Mouse (Mus musculus) kidney, adult 9 months (tissue): ENCODE results near the gene Aste1.

Experiments used
- DNase-seq: peaks from one replicate; pipeline ENCODE4 v3.0.0; 2022

Gene Aste1

DNA sequence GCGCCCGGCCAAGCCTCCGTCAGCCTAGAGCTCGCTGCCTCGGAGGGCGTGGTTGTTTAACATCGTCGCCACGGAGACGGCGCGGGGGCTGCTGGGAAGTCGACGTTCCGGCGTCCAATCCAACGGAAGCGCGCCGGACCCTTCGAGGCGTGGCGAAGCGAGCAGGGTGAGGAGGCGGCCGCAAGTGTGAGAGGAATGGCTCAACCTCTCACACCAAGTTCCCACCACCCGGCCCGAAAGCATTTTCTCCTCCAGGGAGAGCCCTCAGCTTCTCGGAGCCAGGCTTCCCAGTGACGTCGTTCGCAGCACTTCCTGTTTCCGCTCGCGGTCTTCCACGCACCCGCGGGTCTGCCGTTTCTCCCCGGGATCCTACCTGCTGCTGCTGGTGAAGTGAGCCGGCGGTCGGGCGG, at the start of gene Aste1, which contains the start of gene Nek11:
Aste1 (plus strand) TSS at position 175 of the 410 bp plus-strand sequence.
Nek11 (minus strand) TSS at position 307 of the 410 bp plus-strand sequence.
- peak; percentile 95 for DNase-seq

DNA sequence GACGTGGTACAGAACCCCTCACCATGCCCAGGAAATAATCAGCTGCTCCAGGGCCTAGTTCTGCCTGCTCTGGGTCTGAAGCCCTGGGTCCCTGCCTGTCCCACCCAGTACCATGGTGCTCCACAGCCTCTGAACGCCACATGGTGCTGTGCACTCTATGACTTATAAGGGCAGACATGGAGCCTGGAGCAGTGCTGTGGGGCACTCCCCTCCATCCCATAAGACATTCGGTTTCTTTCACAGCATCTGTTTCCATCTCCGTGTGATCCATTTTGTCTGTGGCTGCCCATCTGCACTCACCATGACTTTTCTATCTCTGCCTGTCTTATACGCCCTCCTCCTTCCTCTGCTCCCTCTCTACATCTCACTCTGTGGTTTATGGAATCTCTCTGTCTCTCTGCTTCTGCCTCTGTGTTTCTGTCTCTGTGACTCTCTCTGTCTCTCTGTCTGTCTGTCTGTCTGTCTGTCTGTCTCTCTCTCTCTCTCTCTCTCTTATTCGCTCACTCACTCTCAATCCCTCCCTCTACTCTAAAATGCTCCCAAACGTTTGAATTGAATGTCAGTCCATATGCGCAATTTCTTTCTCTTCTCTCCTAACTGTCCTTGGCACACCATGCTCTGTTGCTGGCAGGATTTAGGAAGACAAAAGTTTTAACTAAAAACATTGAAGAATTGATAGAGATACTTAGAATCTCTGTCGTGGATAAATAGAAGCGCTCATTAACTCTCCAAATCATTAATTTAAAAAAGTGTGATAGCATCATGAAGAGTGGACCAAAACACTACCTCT, 46.8 kb upstream of the Aste1 start:
- DNase-seq = no peak

DNA sequence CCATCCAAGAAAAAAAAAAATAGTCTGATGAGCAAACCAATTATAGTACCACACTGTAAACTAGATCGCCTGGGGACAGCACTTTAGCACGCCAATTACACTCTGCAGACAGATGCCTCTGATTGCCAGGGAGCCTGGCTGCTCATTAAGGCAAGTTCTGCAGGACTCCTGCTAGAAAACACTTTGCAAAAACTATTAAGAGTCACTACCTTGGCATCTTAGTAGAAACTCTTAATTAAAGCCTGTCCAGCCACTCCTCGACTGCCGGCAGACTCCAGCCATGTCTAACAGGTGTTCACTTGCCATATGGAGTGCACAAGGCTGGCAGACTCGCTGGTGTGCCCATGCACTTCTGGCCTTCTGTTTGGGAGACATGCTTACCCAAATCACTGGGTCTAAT, 46.2 kb upstream of the Aste1 start:
- no peak for DNase-seq

DNA sequence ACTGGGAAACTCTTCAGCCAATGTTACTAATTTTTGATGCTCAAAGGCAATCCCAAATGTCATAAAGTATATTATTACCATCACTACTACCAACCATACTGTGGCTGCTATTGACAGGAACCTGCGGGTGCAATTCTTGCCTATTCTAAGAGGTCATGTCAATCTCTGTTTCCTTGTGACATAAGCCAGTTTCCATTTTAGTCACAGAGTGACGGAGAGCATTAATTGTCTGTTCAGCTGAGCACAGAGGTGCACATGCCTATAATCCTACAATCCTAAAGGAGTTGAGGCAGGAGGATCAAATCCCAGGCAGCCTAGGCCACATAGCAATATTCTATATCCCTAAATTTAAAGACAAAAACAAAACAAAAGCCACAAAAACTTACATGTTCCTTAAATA, 33.0 kb upstream of the Aste1 start:
- DNase-seq = no peak

DNA sequence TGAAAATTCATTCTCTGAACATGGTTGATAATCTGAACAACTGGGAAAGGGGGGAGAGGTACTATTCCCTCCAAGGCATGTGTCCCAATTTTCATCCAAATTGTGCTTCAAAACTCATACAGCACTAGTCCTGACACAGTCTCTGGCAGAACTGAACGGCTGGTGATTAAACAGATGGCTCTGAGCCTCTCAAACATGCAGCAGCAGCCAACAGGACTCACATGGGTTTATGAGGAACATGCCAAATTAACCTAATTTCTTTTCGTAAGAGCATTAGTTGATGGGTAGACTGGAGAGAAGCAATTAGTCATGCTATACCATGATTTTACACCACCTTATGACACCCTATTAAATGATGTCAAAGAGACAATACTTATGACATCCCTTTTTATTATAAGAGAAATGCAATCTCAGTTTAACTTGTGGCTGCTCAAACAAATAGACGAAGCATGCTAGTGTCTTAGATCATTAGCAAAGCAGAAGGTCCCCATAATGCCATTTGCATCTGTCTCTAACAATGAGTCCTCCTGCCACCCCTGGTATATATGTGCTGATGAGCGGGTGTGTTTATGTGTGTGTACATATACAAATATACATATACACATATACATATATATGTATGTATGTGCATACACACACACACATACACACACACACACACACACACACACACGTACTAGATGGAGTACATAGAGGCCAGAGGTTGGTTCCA, 31.5 kb upstream of the Aste1 start:
- no peak for DNase-seq

DNA sequence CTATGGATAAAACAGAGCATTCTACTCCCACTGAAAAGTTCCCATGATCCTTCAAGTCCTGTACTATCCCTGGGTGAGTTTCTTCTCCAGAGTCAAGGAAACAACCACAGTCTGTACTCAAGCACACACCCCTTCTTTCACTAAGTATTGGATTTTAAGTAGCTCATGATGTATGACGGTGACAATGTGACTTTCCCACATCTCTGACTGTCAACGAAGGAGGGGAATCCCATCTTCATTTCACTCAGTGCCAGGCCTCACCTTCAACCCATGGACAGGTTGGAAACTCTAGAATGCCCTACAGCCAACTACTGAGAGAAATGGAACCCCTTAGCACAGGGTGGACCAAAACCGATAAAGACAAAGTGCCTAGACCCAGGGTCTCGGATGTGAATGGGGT, 29.0 kb upstream of the Aste1 start:
- DNase-seq = no peak

DNA sequence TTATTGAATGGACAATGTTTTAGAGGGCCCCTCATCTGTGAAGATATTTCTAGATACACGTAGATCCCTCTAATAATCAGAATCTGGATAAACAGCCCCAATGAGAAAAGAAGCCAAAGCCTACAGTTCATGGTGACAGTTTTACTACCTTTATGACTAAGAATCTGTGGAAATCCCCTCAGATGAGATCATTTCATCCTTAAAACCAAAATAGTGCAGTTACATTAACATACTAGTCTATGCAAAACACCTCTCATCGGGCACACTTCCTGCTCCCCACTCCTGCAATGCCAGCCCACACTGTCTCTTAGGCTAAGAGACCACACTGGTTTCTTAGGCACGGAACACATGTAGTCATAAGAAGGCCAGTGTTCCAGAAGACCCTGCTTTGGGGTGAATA, 26.6 kb upstream of the Aste1 start:
- DNase-seq = no peak

DNA sequence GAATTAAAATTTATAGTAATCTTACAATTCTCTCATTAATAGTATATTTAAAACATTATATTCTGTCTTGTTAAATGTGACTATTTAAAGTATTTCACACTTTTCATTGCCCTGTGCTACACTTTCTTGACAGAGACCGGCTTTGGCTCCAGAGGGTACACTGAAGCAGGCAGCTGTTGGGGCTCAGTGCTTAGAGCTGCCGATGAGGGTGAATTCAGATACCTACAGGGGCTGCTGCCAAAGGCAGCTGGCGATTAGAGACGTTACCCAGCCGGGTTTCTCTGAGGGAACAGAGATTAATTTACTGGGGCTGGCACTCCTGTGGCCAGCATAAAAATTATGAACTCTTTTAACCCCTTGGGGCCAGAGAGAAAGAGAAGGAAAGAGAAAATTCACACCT, 20.8 kb upstream of the Aste1 start:
- DNase-seq = no peak

DNA sequence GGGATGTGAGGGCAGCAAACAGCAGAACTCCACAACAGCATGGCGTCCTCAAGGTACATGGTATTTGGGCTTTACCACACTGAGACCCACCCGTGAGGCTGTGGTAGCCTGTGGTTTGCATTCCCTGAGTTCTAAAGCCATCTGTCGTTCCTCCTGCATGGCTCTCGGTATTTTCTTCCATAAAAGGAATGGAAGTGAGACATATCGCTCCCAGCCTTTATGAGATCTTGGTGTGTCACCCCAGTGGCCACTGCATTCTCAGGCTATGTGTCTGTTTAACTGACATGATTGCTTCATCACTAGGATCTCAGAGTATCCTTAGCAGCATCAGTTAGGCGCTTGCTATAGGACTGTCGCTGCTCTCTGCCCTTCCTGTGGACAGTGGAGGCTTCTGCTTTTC, 18.8 kb upstream of the Aste1 start:
- no peak for DNase-seq

DNA sequence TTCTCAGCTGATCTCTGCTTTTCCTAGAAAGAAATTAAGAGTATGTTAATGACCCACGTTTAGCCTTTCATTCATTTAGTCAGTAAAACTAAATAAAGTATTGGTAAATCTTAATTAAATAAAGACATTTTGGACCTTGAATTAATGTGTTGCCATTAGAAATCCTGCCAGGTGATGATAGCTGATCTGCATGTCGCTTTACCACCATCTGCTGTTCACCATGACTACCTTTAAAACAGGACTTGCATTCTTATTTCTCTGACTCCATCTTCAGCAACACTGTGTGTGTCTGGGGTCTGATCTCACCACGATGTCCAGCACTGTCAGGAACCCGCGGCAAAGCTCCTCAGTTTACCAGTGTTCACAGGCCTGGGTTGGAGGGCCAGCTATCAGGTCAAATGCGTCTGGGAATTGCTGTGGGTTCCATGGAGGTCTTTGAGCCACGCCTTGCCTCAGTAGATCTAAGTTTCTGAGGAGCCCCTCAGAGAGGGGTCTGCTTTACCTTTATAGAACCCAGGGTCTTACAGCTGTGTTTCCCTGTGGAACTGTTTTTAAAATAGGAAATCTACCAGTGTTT, 18.1 kb upstream of the Aste1 start:
- no peak for DNase-seq

DNA sequence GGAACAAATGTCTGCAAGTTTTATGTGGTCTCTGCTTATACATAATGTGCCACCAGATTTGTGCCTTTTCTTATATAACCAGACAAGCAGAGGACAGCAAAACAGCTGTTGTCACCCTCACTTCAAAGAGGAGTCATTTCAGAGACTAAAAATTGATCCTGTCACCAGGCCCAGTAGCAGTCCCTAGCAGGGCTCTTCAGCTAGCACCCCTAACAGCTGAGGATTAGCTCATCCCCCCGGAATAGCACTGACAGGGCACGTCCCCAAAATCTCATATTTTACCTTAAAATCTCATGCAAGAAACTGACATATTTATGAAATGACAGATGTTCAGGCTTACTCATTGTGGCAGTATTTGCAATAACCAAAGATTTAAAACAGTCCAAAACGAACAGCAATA, 17.6 kb upstream of the Aste1 start:
- no peak for DNase-seq

DNA sequence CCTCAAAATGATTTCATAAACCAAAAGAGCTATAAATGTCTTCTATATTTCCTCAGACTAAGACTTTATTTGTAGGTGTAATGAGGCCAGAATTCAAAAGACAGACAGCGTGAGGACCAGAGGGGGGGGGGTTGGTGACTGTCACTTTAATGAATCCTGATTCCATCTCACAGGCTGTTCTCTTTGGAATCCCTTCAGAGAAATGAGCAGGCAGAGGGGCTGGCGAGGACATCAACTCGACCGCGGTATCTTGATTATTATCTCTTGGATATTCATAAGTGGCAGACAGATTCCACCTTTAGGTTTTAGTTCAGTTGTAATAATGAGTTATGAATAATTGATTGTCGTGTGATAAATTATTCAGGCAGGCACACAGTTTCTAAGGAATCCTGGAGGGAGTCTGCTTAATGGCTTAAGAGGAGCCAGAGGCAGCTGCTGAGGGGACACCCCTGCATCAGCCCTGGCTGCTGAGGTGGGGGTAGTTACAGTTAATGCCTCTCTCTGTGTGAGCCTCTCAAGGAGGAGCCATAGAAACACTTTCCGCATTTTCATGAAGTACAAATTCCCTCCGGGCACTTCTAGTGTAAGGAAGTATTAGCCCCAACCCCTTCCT, 15.6 kb upstream of the Aste1 start:
- no peak for DNase-seq

DNA sequence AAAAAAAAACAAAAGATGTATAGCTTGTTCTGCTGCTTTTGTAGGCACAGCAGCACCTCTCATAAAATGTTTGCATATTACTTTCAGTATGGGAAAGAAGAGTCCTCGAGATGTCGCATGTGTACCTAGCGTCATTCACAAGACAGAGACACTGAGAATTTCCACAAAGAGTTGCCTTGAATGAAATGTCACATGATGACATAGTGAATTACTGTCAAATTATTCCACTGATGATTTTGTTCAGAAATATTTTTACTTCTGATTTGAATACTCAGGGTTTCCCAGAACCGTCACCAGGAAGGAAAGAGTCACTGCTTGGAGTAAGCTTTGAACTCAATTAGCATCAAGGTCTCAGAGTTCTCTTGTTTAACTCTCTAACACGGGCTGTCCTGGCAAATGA, 7.8 kb upstream of the Aste1 start:
- DNase-seq = no peak

DNA sequence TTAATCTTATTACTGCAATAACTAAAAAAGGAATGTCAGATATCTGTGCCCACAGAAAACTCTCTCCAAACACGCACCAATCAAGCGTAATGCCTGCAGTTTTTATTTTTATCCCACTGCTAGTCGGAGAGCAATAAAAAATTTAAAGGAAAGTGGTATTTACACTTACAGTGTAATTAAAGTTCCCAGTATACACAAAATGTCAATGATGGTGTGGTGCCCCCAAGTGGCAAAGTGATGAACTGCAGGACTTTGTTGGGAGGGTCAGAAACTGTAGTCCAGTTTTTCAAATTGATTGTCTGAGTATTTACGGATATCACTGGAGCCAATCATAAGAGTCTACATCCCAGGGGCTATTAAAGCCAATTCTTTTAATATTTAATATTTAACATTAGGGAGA, 5.9 kb upstream of the Aste1 start:
- peak; percentile 73 for DNase-seq

DNA sequence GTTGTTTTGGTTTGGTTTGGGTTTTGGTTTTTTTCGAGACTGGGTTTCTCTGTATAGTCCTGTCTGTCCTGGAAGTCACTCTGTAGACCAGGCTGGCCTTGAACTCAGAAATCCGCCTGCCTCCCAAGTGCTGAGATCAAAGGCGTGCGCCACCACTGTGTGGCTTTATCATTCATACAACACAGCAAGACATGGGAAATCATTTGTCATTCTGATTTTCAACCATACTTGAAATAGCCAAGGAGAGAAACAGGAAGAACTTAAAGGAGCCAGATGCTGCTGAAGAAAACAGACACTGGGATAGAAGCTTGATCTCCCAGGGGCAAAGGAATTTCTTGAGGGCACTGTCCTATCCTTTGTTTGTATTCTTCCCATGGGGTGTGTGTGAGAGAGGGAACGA, 4.6 kb upstream of the Aste1 start:
- DNase-seq = no peak

DNA sequence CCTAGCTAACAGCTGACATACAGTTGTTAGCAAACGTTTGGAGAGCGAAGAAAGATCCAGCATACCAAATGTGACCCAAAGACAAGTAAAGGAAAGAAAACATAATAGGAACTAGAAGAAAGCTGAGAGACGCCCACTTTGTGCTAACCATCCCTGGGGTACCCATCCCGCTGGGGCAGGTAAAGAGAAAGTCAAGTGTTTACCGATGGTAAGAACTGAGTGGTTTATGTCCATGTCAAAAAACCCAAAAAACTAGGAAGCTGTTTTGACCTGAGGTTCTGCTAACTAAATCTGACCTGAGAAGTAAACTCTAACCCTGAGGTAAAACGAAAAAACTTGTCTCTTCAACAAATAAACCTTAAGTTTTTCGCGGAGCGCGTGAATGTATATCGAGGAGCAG, 472 bp upstream of the Aste1 start:
- no peak for DNase-seq

DNA sequence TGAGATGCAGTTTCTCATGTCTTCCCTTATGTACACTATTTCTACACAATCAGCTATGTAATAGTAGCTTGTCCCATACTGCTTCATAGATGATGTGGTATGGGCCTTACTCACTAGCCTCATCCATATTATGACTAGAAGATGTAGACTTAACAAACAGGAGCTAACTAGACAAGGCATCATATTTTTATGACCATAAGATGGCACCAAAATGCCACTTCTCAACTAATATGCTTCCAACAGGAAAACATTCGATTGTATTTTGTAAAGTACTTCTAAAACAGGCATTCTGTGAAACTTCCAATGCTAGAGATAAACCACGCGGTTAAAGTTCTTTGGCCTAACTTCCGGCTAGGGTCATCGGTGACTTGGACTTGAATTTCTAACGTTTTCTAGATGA, 13.4 kb downstream of the Aste1 start:
- no peak for DNase-seq

DNA sequence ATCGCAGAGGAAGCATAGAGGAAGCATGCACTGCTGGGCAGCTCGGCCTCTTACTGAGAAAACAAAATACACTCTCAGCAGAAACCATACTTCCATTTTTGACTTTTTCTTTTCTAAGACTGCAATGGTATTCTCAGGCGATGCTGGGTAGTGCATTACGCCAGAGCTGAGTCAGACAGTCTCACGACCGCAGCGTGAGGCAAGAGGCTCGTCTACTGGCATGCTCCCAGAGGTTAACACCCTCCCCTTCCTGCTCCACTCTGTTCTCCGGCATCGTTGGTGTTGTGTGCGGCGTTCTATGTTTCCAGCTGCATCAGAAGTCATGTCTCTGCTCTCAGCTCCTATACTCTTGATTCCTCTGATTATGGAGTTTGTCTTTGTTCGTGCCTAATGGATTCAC, 63.8 kb downstream of the Aste1 start:
- no peak for DNase-seq

DNA sequence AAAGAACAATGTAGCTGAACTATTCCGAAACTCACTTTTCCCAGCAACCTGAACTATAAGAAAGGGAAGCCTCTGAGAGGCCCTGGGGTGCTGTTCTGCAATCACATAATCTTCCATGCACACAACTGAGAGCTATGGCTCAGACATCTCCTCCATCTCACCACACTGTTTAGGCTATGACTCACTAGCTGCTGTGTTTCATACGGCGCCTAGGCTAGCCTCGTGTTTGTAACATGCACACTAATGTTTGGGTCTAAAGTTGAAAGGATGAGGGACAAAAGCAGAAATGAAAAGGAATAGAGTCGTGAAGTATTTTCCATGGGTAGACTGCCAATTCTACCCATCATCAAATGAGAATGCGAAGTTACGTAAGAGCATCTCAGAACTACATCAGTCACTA, 66.3 kb downstream of the Aste1 start:
- no peak for DNase-seq
